2 mouse cellular contexts compared by ENCODE assay signal in genomic region chr2:31304801-31305665, GRCm38 (mm10).
TF ChIP-seq lines count a peak whose summit lies in the region.

No protein-coding gene starts in this region.

TF ChIP-seq in CH12.LX, 34 proteins besides CTCF, POLR2A, EP300 and RAD21:
- no peak for TF ChIP-seq CHD2 (IDR thresholded peaks at IDR 0.05; ENCODE audit: low read length)
- TF ChIP-seq HCFC1 (IDR thresholded peaks at IDR 0.05; ENCODE audit: low read depth, low read length), result no peak
- peak; percentile 18 for TF ChIP-seq USF1 (IDR thresholded peaks at IDR 0.05; ENCODE audit: low read depth, low read length)
- no peak for TF ChIP-seq JUND (conservative IDR thresholded peaks at IDR 0.05; ENCODE audit: low read depth, low read length)
- TF ChIP-seq ZMIZ1 (IDR thresholded peaks at IDR 0.05; ENCODE audit: low read depth, low read length), result no peak
- TF ChIP-seq SIN3A (IDR thresholded peaks at IDR 0.05; ENCODE audit: low read length), result no peak
TF ChIP-seq in CH12.LX: peak in this region for 1.

TF ChIP-seq in ES-E14, 5 proteins besides CTCF, POLR2A, EP300 and RAD21:
- TF ChIP-seq CHD2 (IDR thresholded peaks at IDR 0.05; ENCODE audit: low read depth, low read length) (no peak), ZNF384 (IDR thresholded peaks at IDR 0.05; ENCODE audit: low read depth, low read length) (no peak), HCFC1 (IDR thresholded peaks at IDR 0.05; ENCODE audit: borderline replicate concordance, insufficient read depth, low read length) (no peak), ZC3H11A (IDR thresholded peaks at IDR 0.05; ENCODE audit: borderline replicate concordance, low read depth, low read length) (no peak), MAFK (IDR thresholded peaks at IDR 0.05; ENCODE audit: insufficient read depth, low read depth, low read length) (no peak)
